Mouse (Mus musculus) spleen, postnatal 14 days (tissue): ENCODE measurements around the gene Parp16.
"Not testable (repeated sequence)": the region's sequence is repeated elsewhere in the genome, so short reads cannot be mapped to it uniquely, and the experiment has no call there.

Source experiments
- DNase-seq, 2 experiments: peaks; one replicate each; pipeline ENCODE4 v3.0.0; 2021 to 2022; ENCODE audit warnings: low spot score in 2 of 2

Parp16 gene

GRCm38 (mm10) chr9:65288252-65288651 is 93.1 kb downstream of the Parp16 start:
- DNase-seq, result not testable (repeated sequence)
